Mouse (Mus musculus): Measurements from ENCODE around the gene Crygn. TPM values are rescaled to one million over a fixed set of nuclear protein-coding genes. Genes with fewer than 3 reads are reported as not detected.

The Crygn gene
- polyA plus RNA-seq, 1 experiment from 2014 or later = 7.1 TPM

GRCm38 (mm10) chr5:24797858-24798257, 40.0 kb upstream of the Crygn start:
- TF ChIP-seq CTCF (IDR thresholded peaks at IDR 0.05; ENCODE audit: low read depth) = no peak
- 35% methylated on average over 7 of the region's 7 CpGs for WGBS
- H3K36me3 ChIP-seq (ENCODE audit: insufficient read depth, low read length) = no peaks in the 10 kb centered on the region
- H3K4me2 ChIP-seq (ENCODE audit: low read length) = no peak overlapping the region
- DNase-seq (ENCODE audit: low spot score) (no peak), ATAC-seq (replicated peaks; ENCODE audit: low FRiP score, low read depth) (no peak)
- H3K9me3 ChIP-seq (replicated peaks; ENCODE audit: low read length) = no peaks in the 10 kb centered on the region
- no peak overlapping the region for H3K27ac ChIP-seq
- no peak overlapping the region for H3K4me3 ChIP-seq (replicated peaks; ENCODE audit: low read depth, low read length)
- H3K4me1 ChIP-seq (replicated peaks; ENCODE audit: insufficient read depth, low read length) = no peaks in the 10 kb centered on the region
- H3K27me3 ChIP-seq (ENCODE audit: insufficient read depth, low read length) = no peaks in the 10 kb centered on the region
- H3K9ac ChIP-seq (ENCODE audit: low read depth, low read length) = no peak overlapping the region

- DNase-seq (ENCODE audit: low spot score) = no peak
- Histone ChIP-seq H3K27ac (no peak overlapping the region), H3K9ac (ENCODE audit: low read depth, low read length) (no peak overlapping the region), H3K4me3 (replicated peaks; ENCODE audit: low read depth, low read length) (no peak overlapping the region), H3K36me3 (ENCODE audit: insufficient read depth, low read length) (no peaks in the 10 kb centered on the region), H3K4me1 (replicated peaks; ENCODE audit: insufficient read depth, low read length) (no peaks in the 10 kb centered on the region), H3K27me3 (ENCODE audit: insufficient read depth, low read length) (no peaks in the 10 kb centered on the region), H3K9me3 (replicated peaks; ENCODE audit: low read length) (no peaks in the 10 kb centered on the region), H3K4me2 (ENCODE audit: low read length) (no peak overlapping the region)
- WGBS = 65% methylated on average over 7 of the region's 7 CpGs
- no peak for TF ChIP-seq CTCF (IDR thresholded peaks at IDR 0.05; ENCODE audit: low read depth)
- ATAC-seq (replicated peaks; ENCODE audit: low FRiP score, low read depth) = no peak
Measured at GRCm38 (mm10) chr5:24792961-24793360, 35.2 kb upstream of the Crygn start.

GRCm38 (mm10) chr5:24782957-24783356, 25.1 kb upstream of the Crygn start:
- H3K9me3 ChIP-seq (replicated peaks; ENCODE audit: low read length) = no peaks in the 10 kb centered on the region
- H3K27me3 ChIP-seq (ENCODE audit: insufficient read depth, low read length) = no peaks in the 10 kb centered on the region
- H3K27ac ChIP-seq = no peak overlapping the region
- no peak for ATAC-seq (replicated peaks; ENCODE audit: low FRiP score, low read depth)
- no peaks in the 10 kb centered on the region for H3K36me3 ChIP-seq (ENCODE audit: insufficient read depth, low read length)
- H3K4me1 ChIP-seq (replicated peaks; ENCODE audit: insufficient read depth, low read length) = no peaks in the 10 kb centered on the region
- no peak overlapping the region for H3K4me3 ChIP-seq (replicated peaks; ENCODE audit: low read depth, low read length)
- H3K9ac ChIP-seq (ENCODE audit: low read depth, low read length) = no peak overlapping the region
- DNase-seq (ENCODE audit: low spot score) = no peak
- 80% methylated on average over 4 of the region's 4 CpGs for WGBS
- no peak overlapping the region for H3K4me2 ChIP-seq (ENCODE audit: low read length)
- TF ChIP-seq CTCF (IDR thresholded peaks at IDR 0.05; ENCODE audit: low read depth) = no peak

GRCm38 (mm10) chr5:24781048-24781447, 23.2 kb upstream of the Crygn start:
- Histone ChIP-seq H3K36me3 (ENCODE audit: insufficient read depth, low read length) (no peaks in the 10 kb centered on the region), H3K27ac (no peak overlapping the region), H3K9me3 (replicated peaks; ENCODE audit: low read length) (no peaks in the 10 kb centered on the region), H3K4me1 (replicated peaks; ENCODE audit: insufficient read depth, low read length) (no peaks in the 10 kb centered on the region), H3K9ac (ENCODE audit: low read depth, low read length) (no peak overlapping the region), H3K27me3 (ENCODE audit: insufficient read depth, low read length) (no peaks in the 10 kb centered on the region), H3K4me3 (replicated peaks; ENCODE audit: low read depth, low read length) (no peak overlapping the region), H3K4me2 (ENCODE audit: low read length) (no peak overlapping the region)
- 25% methylated on average over 5 of the region's 5 CpGs for WGBS
- no peak for DNase-seq (ENCODE audit: low spot score)
- ATAC-seq (replicated peaks; ENCODE audit: low FRiP score, low read depth) = no peak
- TF ChIP-seq CTCF (IDR thresholded peaks at IDR 0.05; ENCODE audit: low read depth) = no peak

GRCm38 (mm10) chr5:24779881-24780512, 22.2 kb upstream of the Crygn start:
- Histone ChIP-seq H3K9me3 (replicated peaks; ENCODE audit: low read length) (no peaks in the 10 kb centered on the region), H3K4me1 (replicated peaks; ENCODE audit: insufficient read depth, low read length) (no peaks in the 10 kb centered on the region), H3K36me3 (ENCODE audit: insufficient read depth, low read length) (no peaks in the 10 kb centered on the region), H3K27me3 (ENCODE audit: insufficient read depth, low read length) (no peaks in the 10 kb centered on the region), H3K4me2 (ENCODE audit: low read length) (no peak overlapping the region), H3K27ac (no peak overlapping the region), H3K4me3 (replicated peaks; ENCODE audit: low read depth, low read length) (no peak overlapping the region), H3K9ac (ENCODE audit: low read depth, low read length) (no peak overlapping the region)
- peak; percentile 69 for DNase-seq (ENCODE audit: low spot score)
- WGBS = 53% methylated on average over 15 of the region's 15 CpGs
- peak; percentile 78 for TF ChIP-seq CTCF (IDR thresholded peaks at IDR 0.05; ENCODE audit: low read depth)
- no peak for ATAC-seq (replicated peaks; ENCODE audit: low FRiP score, low read depth)

GRCm38 (mm10) chr5:24779321-24779720, 21.5 kb upstream of the Crygn start:
- H3K36me3 ChIP-seq (ENCODE audit: insufficient read depth, low read length) = no peaks in the 10 kb centered on the region
- no peaks in the 10 kb centered on the region for H3K4me1 ChIP-seq (replicated peaks; ENCODE audit: insufficient read depth, low read length)
- no peak overlapping the region for H3K4me3 ChIP-seq (replicated peaks; ENCODE audit: low read depth, low read length)
- DNase-seq (ENCODE audit: low spot score) (no peak), ATAC-seq (replicated peaks; ENCODE audit: low FRiP score, low read depth) (no peak)
- no peak overlapping the region for H3K4me2 ChIP-seq (ENCODE audit: low read length)
- no peak overlapping the region for H3K27ac ChIP-seq
- no peaks in the 10 kb centered on the region for H3K27me3 ChIP-seq (ENCODE audit: insufficient read depth, low read length)
- TF ChIP-seq CTCF (IDR thresholded peaks at IDR 0.05; ENCODE audit: low read depth) = no peak
- no peak overlapping the region for H3K9ac ChIP-seq (ENCODE audit: low read depth, low read length)
- no peaks in the 10 kb centered on the region for H3K9me3 ChIP-seq (replicated peaks; ENCODE audit: low read length)

GRCm38 (mm10) chr5:24778843-24779140, 21.0 kb upstream of the Crygn start:
- Histone ChIP-seq H3K9me3 (replicated peaks; ENCODE audit: low read length) (no peaks in the 10 kb centered on the region), H3K4me2 (ENCODE audit: low read length) (0 out of 2 replicates have a peak overlapping the region, but pooled peaks have one; percentile 13), H3K27me3 (ENCODE audit: insufficient read depth, low read length) (no peaks in the 10 kb centered on the region), H3K4me1 (replicated peaks; ENCODE audit: insufficient read depth, low read length) (no peaks in the 10 kb centered on the region), H3K27ac (no peak overlapping the region), H3K36me3 (ENCODE audit: insufficient read depth, low read length) (no peaks in the 10 kb centered on the region), H3K4me3 (replicated peaks; ENCODE audit: low read depth, low read length) (no peak overlapping the region), H3K9ac (ENCODE audit: low read depth, low read length) (no peak overlapping the region)
- DNase-seq (ENCODE audit: low spot score) = no peak
- ATAC-seq (replicated peaks; ENCODE audit: low FRiP score, low read depth) = no peak
- WGBS = 51% methylated on average over 13 of the region's 13 CpGs
- TF ChIP-seq CTCF (IDR thresholded peaks at IDR 0.05; ENCODE audit: low read depth) = no peak

Data from kidney, postnatal 0 days (tissue).